Mouse (Mus musculus) testis, adult 2 months (tissue): ENCODE measurements around the gene Cdh23.

ENCODE experiments used
- CTCF ChIP-seq: fragments of 200-500 bp; IDR thresholded peaks from 2 replicates; pipeline ENCODE4 v1.5.1; 2012; ENCODE audit warnings: low read depth, mild to moderate bottlenecking, inconsistent platforms, low read length, moderate library complexity; ENCODE audit not compliant: control insufficient read depth, insufficient read depth, insufficient replicate concordance
- POLR2A ChIP-seq: fragments of 200-500 bp; IDR thresholded peaks from 2 replicates; pipeline ENCODE4 v1.6.1; 2012; ENCODE audit warnings: low read depth, mild to moderate bottlenecking, inconsistent platforms, low read length, moderate library complexity; ENCODE audit not compliant: control insufficient read depth

DNA sequence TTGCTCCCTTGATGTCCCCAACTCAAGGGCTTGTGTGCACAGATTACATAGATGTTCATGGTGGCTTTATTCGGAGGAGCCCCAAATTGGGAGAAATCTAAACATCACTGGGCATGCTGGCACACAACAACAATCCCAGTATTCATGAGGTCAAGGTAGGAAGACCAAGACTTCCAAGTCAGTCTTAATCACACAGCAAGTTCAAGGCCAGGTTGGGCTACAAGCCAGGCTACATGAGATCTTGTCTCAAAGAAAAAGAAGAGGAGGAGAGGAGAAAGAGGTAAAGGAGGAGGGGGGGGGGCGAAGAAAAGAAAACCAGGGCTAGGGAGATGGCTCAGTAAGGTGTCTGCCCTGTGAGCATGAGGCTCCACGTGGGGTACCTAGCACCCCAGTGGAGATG, 70.8 kb downstream of the Cdh23 start:
- no peak for TF ChIP-seq POLR2A
- TF ChIP-seq CTCF = no peak
